Comparison of ENCODE assay signal across 7 mouse cellular contexts in the genomic region with DNA sequence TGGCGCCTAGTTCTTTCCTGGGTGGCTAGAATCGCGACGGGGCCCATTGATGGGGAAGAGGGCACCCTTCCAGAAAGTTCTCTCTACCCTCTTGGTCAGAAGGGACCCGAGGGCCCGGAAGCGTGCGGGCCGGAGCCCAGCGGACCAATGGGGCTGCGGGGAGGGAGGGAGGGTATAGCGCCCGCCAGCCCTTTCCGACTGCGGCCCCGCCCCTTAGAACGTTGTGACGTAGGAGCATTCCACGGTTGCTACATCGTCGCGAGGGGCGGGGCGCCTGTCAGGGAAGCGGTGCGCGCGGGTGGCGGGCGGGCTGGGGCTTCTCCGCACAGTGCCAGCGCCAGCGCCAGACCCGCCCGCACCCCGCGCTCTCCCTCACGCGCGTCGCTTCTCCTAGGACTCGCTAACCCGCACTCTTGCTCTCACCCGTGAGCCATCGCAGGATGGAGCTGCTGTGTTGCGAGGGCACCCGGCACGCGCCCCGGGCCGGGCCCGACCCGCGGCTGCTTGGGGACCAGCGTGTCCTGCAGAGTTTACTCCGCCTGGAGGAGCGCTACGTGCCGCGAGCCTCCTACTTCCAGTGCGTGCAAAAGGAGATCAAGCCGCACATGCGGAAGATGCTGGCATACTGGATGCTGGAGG. TPM values are rescaled to one million over a fixed set of nuclear protein-coding genes. Genes with fewer than 3 reads are reported as not detected.
DNase-seq lines count a peak whose midpoint lies in the region; ATAC-seq lines count a peak whose summit lies in the region.

No protein-coding gene starts in this region.

- H3K9ac ChIP-seq in embryonic facial prominence, embryonic 12.5 days: peak overlapping the region; percentile 88
- peak overlapping the region; percentile 89 for H3K9ac ChIP-seq in limb, embryonic 11.5 days (ENCODE audit: low read length)
- peak overlapping the region; percentile 63 for H3K9ac ChIP-seq in midbrain, embryonic 14.5 days (replicated peaks; ENCODE audit: low read length)

- H3K9me3 ChIP-seq in embryonic facial prominence, embryonic 12.5 days: no peaks in the 10 kb centered on the region
- no peaks in the 10 kb centered on the region for H3K9me3 ChIP-seq in limb, embryonic 11.5 days (ENCODE audit: control insufficient read depth, low read length)
- H3K9me3 ChIP-seq in midbrain, embryonic 14.5 days (ENCODE audit: control insufficient read depth, low read length): no peaks in the 10 kb centered on the region

- no peaks in the 10 kb centered on the region for H3K27me3 ChIP-seq in embryonic facial prominence, embryonic 12.5 days
- no peaks in the 10 kb centered on the region for H3K27me3 ChIP-seq in limb, embryonic 11.5 days (ENCODE audit: control insufficient read depth, insufficient read depth, low read length)
- no peaks in the 10 kb centered on the region for H3K27me3 ChIP-seq in midbrain, embryonic 14.5 days (ENCODE audit: control insufficient read depth, insufficient read depth, low read length)

- ATAC-seq in embryonic facial prominence, embryonic 12.5 days (ENCODE audit: insufficient number of reproducible peaks, insufficient read depth, low FRiP score, low TSS enrichment): peak; percentile 77
- peak; percentile 80 for ATAC-seq in limb, embryonic 11.5 days (ENCODE audit: insufficient number of reproducible peaks, low FRiP score, low TSS enrichment, low read depth)
- peak; percentile 87 for ATAC-seq in midbrain, embryonic 14.5 days (ENCODE audit: low FRiP score, low TSS enrichment)

- H3K4me2 ChIP-seq in embryonic facial prominence, embryonic 12.5 days (replicated peaks): peak overlapping the region; percentile 80
- H3K4me2 ChIP-seq in limb, embryonic 11.5 days (ENCODE audit: low read depth, severe bottlenecking): peak overlapping the region; percentile 87
- peak overlapping the region; percentile 84 for H3K4me2 ChIP-seq in midbrain, embryonic 14.5 days (ENCODE audit: low read length)

- WGBS in embryonic facial prominence, embryonic 12.5 days: under 1% methylated on average over 61 of the region's 63 CpGs
- WGBS in limb, embryonic 11.5 days: under 1% methylated on average over 55 of the region's 63 CpGs
- WGBS in midbrain, embryonic 14.5 days: 1% methylated on average over 63 of the region's 63 CpGs

- DNase-seq in adrenal gland, postnatal 25 days: peak; percentile 97
- DNase-seq in heart, adult 11 months: peak; percentile 100
- peak; percentile 96 for DNase-seq in kidney, adult 18-20 months
- peak; percentile 97 for DNase-seq in limb, embryonic 11.5 days (ENCODE audit: low spot score)
- peak; percentile 96 for DNase-seq in midbrain, embryonic 14.5 days
- peak; percentile 86 to 97 for DNase-seq in spleen, adult 18-20 months

- peaks cover 7% of the 10 kb centered on the region for H3K36me3 ChIP-seq in embryonic facial prominence, embryonic 12.5 days
- H3K36me3 ChIP-seq in limb, embryonic 11.5 days (ENCODE audit: control insufficient read depth, insufficient read depth, low read length): peaks cover 3% of the 10 kb centered on the region; the same call in 1 of the 2 replicates
- H3K36me3 ChIP-seq in midbrain, embryonic 14.5 days (ENCODE audit: control insufficient read depth, insufficient read depth, low read length): no peaks in the 10 kb centered on the region

- H3K4me1 ChIP-seq in embryonic facial prominence, embryonic 12.5 days: peaks cover 33% of the 10 kb centered on the region
- H3K4me1 ChIP-seq in limb, embryonic 11.5 days (ENCODE audit: control insufficient read depth, insufficient read depth, low read length): peaks cover 26% of the 10 kb centered on the region
- peaks cover 33% of the 10 kb centered on the region for H3K4me1 ChIP-seq in midbrain, embryonic 14.5 days (ENCODE audit: control insufficient read depth, insufficient read depth, low read length)

- H3K27ac ChIP-seq in embryonic facial prominence, embryonic 12.5 days: peak overlapping the region; percentile 98
- H3K27ac ChIP-seq in limb, embryonic 11.5 days (replicated peaks; ENCODE audit: low read depth, low read length): peak overlapping the region; percentile 91
- H3K27ac ChIP-seq in midbrain, embryonic 14.5 days (replicated peaks; ENCODE audit: low read depth, low read length): peak overlapping the region; percentile 71

- H3K4me3 ChIP-seq in embryonic facial prominence, embryonic 12.5 days: peak overlapping the region; percentile 93
- H3K4me3 ChIP-seq in limb, embryonic 11.5 days (ENCODE audit: low read depth, low read length): peak overlapping the region; percentile 92
- peak overlapping the region; percentile 63 for H3K4me3 ChIP-seq in midbrain, embryonic 14.5 days (replicated peaks; ENCODE audit: low read depth, low read length)

RNA-seq across cellular contexts. Expression of a gene that starts 18.0 kb away (rescaled TPM):
- total RNA-seq in adrenal gland, postnatal 25 days (2021): 15.5 and 22.0 TPM in 2 replicates
- 29.6 and 30.7 TPM in 2 replicates for polyA plus RNA-seq in embryonic facial prominence, embryonic 12.5 days (2016; fragmentation: Nextera tagmentation; extraction: Ambion mirVana)
- polyA plus RNA-seq in limb, embryonic 11.5 days (2014; fragmentation: Nextera tagmentation; extraction: Ambion mirVana): 30.7 and 31.6 TPM in 2 replicates
- 32.0 and 33.2 TPM in 2 replicates for polyA plus RNA-seq in midbrain, embryonic 14.5 days (2014; fragmentation: Nextera tagmentation; extraction: Ambion mirVana)

RNA-seq across cellular contexts. Expression of a gene that starts 18.0 kb away (rescaled TPM):
- 38.7 and 40.5 TPM in 2 replicates for total RNA-seq in adrenal gland, postnatal 25 days (2021)
- polyA plus RNA-seq in embryonic facial prominence, embryonic 12.5 days (2016; fragmentation: Nextera tagmentation; extraction: Ambion mirVana): 46.9 and 47.2 TPM in 2 replicates
- 49.5 and 50.4 TPM in 2 replicates for polyA plus RNA-seq in limb, embryonic 11.5 days (2014; fragmentation: Nextera tagmentation; extraction: Ambion mirVana)
- 48.1 and 49.5 TPM in 2 replicates for polyA plus RNA-seq in midbrain, embryonic 14.5 days (2014; fragmentation: Nextera tagmentation; extraction: Ambion mirVana)

RNA-seq across cellular contexts. Expression of a gene that starts 18.1 kb away (rescaled TPM):
- 1.4 and 3.9 TPM in 2 replicates for total RNA-seq in adrenal gland, postnatal 25 days (2021)
- polyA plus RNA-seq in embryonic facial prominence, embryonic 12.5 days (2016; fragmentation: Nextera tagmentation; extraction: Ambion mirVana): 1.6 and 2.2 TPM in 2 replicates
- polyA plus RNA-seq in limb, embryonic 11.5 days (2014; fragmentation: Nextera tagmentation; extraction: Ambion mirVana): 1.3 and 1.5 TPM in 2 replicates
- 3.1 and 3.2 TPM in 2 replicates for polyA plus RNA-seq in midbrain, embryonic 14.5 days (2014; fragmentation: Nextera tagmentation; extraction: Ambion mirVana)

RNA-seq across cellular contexts. Expression of a gene that starts 37.2 kb away (rescaled TPM):
- total RNA-seq in adrenal gland, postnatal 25 days (2021): 8.8 and 9.3 TPM in 2 replicates
- polyA plus RNA-seq in embryonic facial prominence, embryonic 12.5 days (2016; fragmentation: Nextera tagmentation; extraction: Ambion mirVana): 9.5 and 11.0 TPM in 2 replicates
- 4.7 and 6.7 TPM in 2 replicates for polyA plus RNA-seq in limb, embryonic 11.5 days (2014; fragmentation: Nextera tagmentation; extraction: Ambion mirVana)
- polyA plus RNA-seq in midbrain, embryonic 14.5 days (2014; fragmentation: Nextera tagmentation; extraction: Ambion mirVana): 7.5 and 7.6 TPM in 2 replicates

Comparison
In these comparisons a context has a peak if more than half of its experiments do, and no peak if none do; other contexts are left out.
1. Peak in every context shown above with its lines: DNase-seq, ATAC-seq, H3K4me3 ChIP-seq and H3K27ac ChIP-seq.